Mouse (Mus musculus) heart, postnatal 0 days (tissue): ENCODE results near the gene Gm10521. TPM values are rescaled to one million over a fixed set of nuclear protein-coding genes. Genes with fewer than 3 reads are reported as not detected.
"Not testable (repeated sequence)": the region's sequence is repeated elsewhere in the genome, so short reads cannot be mapped to it uniquely, and the experiment has no call there.

Experiments used
- ATAC-seq: fragments of 200-750 bp; cut with Nextera tagmentation; 2 replicates; pipeline ENCODE4 v1.8.0; 2017; ENCODE audit warnings: low read depth, moderate number of reproducible peaks, moderate library complexity; ENCODE audit not compliant: insufficient read depth
- DNase-seq: peaks from one replicate; pipeline ENCODE4 v3.0.0-alpha.2; 2016; ENCODE audit warnings: low spot score
- H3K27ac ChIP-seq: fragments of 300-500 bp; sonication (generic); 2 replicates; pipeline ENCODE4 v1.5.1; 2014; ENCODE audit warnings: low read depth, mild to moderate bottlenecking
- H3K27me3 ChIP-seq: fragments of 300-500 bp; sonication (generic); 2 replicates; pipeline ENCODE4 v1.6.1; 2014; ENCODE audit warnings: low read length, mixed read lengths; ENCODE audit not compliant: control insufficient read depth, insufficient read depth
- H3K36me3 ChIP-seq: fragments of 300-500 bp; sonication (generic); replicated peaks from 2 replicates; pipeline ENCODE4 v1.6.1; 2014; ENCODE audit warnings: low read length, mixed read lengths; ENCODE audit not compliant: control insufficient read depth, insufficient read depth
- H3K4me1 ChIP-seq: fragments of 300-500 bp; sonication (generic); 2 replicates; pipeline ENCODE4 v1.6.1; 2014; ENCODE audit warnings: antibody characterized with exemption; ENCODE audit not compliant: control insufficient read depth, insufficient read depth
- H3K4me2 ChIP-seq: fragments of 300-500 bp; sonication (generic); 2 replicates; pipeline ENCODE4 v1.6.1; 2014; ENCODE audit warnings: low read depth, mild to moderate bottlenecking, low read length, moderate library complexity
- H3K4me3 ChIP-seq: fragments of 300-500 bp; sonication (generic); 2 replicates; pipeline ENCODE4 v1.5.1; 2014; ENCODE audit warnings: low read depth, low read length
- H3K9ac ChIP-seq: fragments of 300-500 bp; sonication (generic); replicated peaks from 2 replicates; pipeline ENCODE4 v1.6.1; 2014; ENCODE audit warnings: low read depth, low read length, mixed read lengths
- H3K9me3 ChIP-seq: fragments of 300-500 bp; sonication (generic); replicated peaks from 2 replicates; pipeline ENCODE4 v1.6.1; 2016; ENCODE audit warnings: low read length; ENCODE audit not compliant: control insufficient read depth
- CTCF ChIP-seq: IDR thresholded peaks from 2 replicates; pipeline ENCODE4 v1.5.1; 2016; ENCODE audit warnings: antibody characterized with exemption, control low read depth, low read depth
- EP300 ChIP-seq: IDR thresholded peaks from 2 replicates; pipeline ENCODE4 v1.6.1; 2016; ENCODE audit warnings: antibody characterized with exemption, low read depth
- WGBS: fragments of 180-500 bp; shearing (Covaris S2); extraction: QIAGEN DNeasy Blood & Tissue Kit; methylation state at CpG from one replicate; pipeline ENCODE4 v1.1.7; 2014; 5-methylcytosine and 5-hydroxymethylcytosine counted together
- polyA plus RNA-seq: library from polyadenylated mRNA; unstranded; fragments of >200 nt; fragmentation: Nextera tagmentation; extraction: Ambion mirVana; gene quantifications from 2 replicates; pipeline ENCODE4 v1.2.1, GENCODE M21; 2015
- total RNA-seq: library from RNA; depleted of rRNA; stranded (reverse); fragments of >200 nt; gene quantifications from 2 replicates; pipeline ENCODE4 v1.2.3, GENCODE M21; 2014; ENCODE audit warnings: low replicate concordance; rRNA removed

The Gm10521 gene
- total RNA-seq (0.15 TPM in 1 of 2 replicates, not detected in the other), polyA plus RNA-seq (not detected in 2 replicates)

- not testable (repeated sequence) for DNase-seq, H3K9ac ChIP-seq, H3K27me3 ChIP-seq, H3K36me3 ChIP-seq, H3K4me1 ChIP-seq, H3K4me3 ChIP-seq, H3K4me2 ChIP-seq, H3K27ac ChIP-seq, ATAC-seq, H3K9me3 ChIP-seq
- WGBS: 76% methylated on average over 5 of the region's 5 CpGs
Measured at GRCm38 (mm10) chr1:171895364-171895763, at the start of gene Gm10521. Gene Gm10521, plus strand, starts transcription at chr1:171895664.

GRCm38 (mm10) chr1:171848201-171848600, 47.3 kb upstream of the Gm10521 start:
- Histone ChIP-seq H3K9me3 (no peaks in the 10 kb centered on the region), H3K36me3 (no peaks in the 10 kb centered on the region), H3K27me3 (no peaks in the 10 kb centered on the region), H3K4me1 (no peaks in the 10 kb centered on the region), H3K4me3 (no peak overlapping the region), H3K4me2 (no peak overlapping the region), H3K27ac (no peak overlapping the region), H3K9ac (no peak overlapping the region)
- ATAC-seq: no peak
- TF ChIP-seq EP300: no peak
- TF ChIP-seq CTCF: no peak
- DNase-seq: no peak

- Histone ChIP-seq H3K4me3 (no peak overlapping the region), H3K27ac (no peak overlapping the region), H3K9ac (no peak overlapping the region), H3K36me3 (no peaks in the 10 kb centered on the region), H3K9me3 (no peaks in the 10 kb centered on the region), H3K4me2 (no peak overlapping the region), H3K4me1 (no peaks in the 10 kb centered on the region), H3K27me3 (no peaks in the 10 kb centered on the region)
- TF ChIP-seq CTCF (no peak), EP300 (no peak)
- DNase-seq (no peak), ATAC-seq (no peak)
- 66% methylated on average over 4 of the region's 4 CpGs for WGBS
Measured at GRCm38 (mm10) chr1:171848757-171849156, 46.7 kb upstream of the Gm10521 start.

- no peak for TF ChIP-seq CTCF
- TF ChIP-seq EP300: no peak
- H3K4me1 ChIP-seq: no peaks in the 10 kb centered on the region
- H3K4me3 ChIP-seq: no peak overlapping the region
- WGBS: 66% methylated on average over 5 of the region's 5 CpGs
- H3K27me3 ChIP-seq: no peaks in the 10 kb centered on the region
- no peak overlapping the region for H3K4me2 ChIP-seq
- no peaks in the 10 kb centered on the region for H3K9me3 ChIP-seq
- H3K36me3 ChIP-seq: no peaks in the 10 kb centered on the region
- ATAC-seq (no peak), DNase-seq (no peak)
- H3K9ac ChIP-seq: no peak overlapping the region
- no peak overlapping the region for H3K27ac ChIP-seq
Measured at GRCm38 (mm10) chr1:171849454-171849853, 46.0 kb upstream of the Gm10521 start.

GRCm38 (mm10) chr1:171865467-171865866, 30.0 kb upstream of the Gm10521 start:
- no peaks in the 10 kb centered on the region for H3K36me3 ChIP-seq
- no peak overlapping the region for H3K27ac ChIP-seq
- no peak overlapping the region for H3K9ac ChIP-seq
- no peak for TF ChIP-seq EP300
- TF ChIP-seq CTCF: no peak
- H3K4me1 ChIP-seq: no peaks in the 10 kb centered on the region
- no peaks in the 10 kb centered on the region for H3K9me3 ChIP-seq
- no peak for DNase-seq
- ATAC-seq: no peak
- 60% methylated on average over 4 of the region's 4 CpGs for WGBS
- no peak overlapping the region for H3K4me3 ChIP-seq
- no peak overlapping the region for H3K4me2 ChIP-seq
- H3K27me3 ChIP-seq: no peaks in the 10 kb centered on the region

GRCm38 (mm10) chr1:171886989-171887388, 8.5 kb upstream of the Gm10521 start:
- Histone ChIP-seq H3K4me2 (no peak overlapping the region), H3K9me3 (no peaks in the 10 kb centered on the region), H3K36me3 (no peaks in the 10 kb centered on the region), H3K4me3 (no peak overlapping the region), H3K27ac (no peak overlapping the region), H3K27me3 (no peaks in the 10 kb centered on the region), H3K9ac (no peak overlapping the region), H3K4me1 (no peaks in the 10 kb centered on the region)
- no peak for TF ChIP-seq CTCF
- TF ChIP-seq EP300: no peak
- 66% methylated on average over 1 of the region's 1 CpGs for WGBS
- ATAC-seq: no peak
- DNase-seq: no peak
